Mouse (Mus musculus) brain, embryonic 14.5 days (tissue): ENCODE data around the gene Eif5b.

Experiments
- CTCF ChIP-seq: fragments of 200-500 bp; IDR thresholded peaks from 2 replicates; pipeline ENCODE4 v1.5.1; 2012; ENCODE audit warnings: inconsistent platforms, mild to moderate bottlenecking, moderate library complexity, borderline replicate concordance; ENCODE audit not compliant: insufficient read depth, insufficient read length; ENCODE audit errors: extremely low read depth
- POLR2A ChIP-seq: fragments of 200-500 bp; IDR thresholded peaks from 2 replicates; pipeline ENCODE4 v1.6.1; 2012; ENCODE audit warnings: mild to moderate bottlenecking, inconsistent platforms, borderline replicate concordance; ENCODE audit not compliant: poor library complexity, insufficient read depth, insufficient read length, severe bottlenecking; ENCODE audit errors: extremely low read depth

DNA sequence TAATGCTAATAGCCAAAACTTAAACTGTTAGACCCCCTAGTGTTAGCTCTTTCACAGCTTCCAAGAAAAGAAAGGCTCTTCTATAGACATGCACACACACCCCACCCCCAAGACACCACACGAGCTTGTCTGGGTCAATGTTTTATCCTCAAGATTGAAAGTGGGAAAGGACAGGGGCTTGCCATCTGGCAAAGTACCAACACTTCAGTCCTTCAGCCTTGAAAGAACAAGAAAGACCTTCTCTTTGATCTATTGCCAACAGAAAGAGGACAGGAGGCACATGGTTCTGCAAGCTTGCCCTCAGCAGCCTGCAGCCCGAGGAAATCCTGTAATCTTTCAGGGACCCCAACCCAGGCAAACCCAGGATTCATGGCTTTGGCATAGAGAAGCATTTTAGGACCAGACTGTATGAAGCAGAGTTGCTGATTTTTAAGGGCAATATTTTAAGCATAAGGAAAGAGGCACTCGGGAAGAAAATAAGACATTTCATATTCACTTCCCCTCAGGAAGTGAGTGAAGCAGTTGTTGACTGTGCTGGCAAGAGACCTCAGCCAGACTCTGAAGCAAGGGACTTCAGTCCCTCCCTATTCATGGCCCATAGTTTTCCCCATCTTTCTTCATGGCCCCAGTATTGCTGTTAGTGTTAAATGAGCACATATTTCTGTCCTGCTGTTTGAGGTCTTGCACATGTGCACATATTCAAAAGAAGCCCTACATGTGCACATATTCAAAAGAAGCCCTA, 40.9 kb upstream of the Eif5b start:
- TF ChIP-seq POLR2A (no peak), CTCF (no peak)
